Comparison of ENCODE assay signal across 7 mouse cellular contexts in genomic region chr10:88826947-88827306, GRCm38 (mm10). TPM values are rescaled to one million over a fixed set of nuclear protein-coding genes. Genes with fewer than 3 reads are reported as not detected.
DNase-seq lines count a peak whose midpoint lies in the region; ATAC-seq and TF ChIP-seq lines count a peak whose summit lies in the region.
"Not testable (repeated sequence)": the region's sequence is repeated elsewhere in the genome, so short reads cannot be mapped to it uniquely, and the experiment has no call there.

No protein-coding gene starts in this region.

- DNase-seq in limb, embryonic 14.5 days (ENCODE audit: low spot score); lung, postnatal 0 days (ENCODE audit: low spot score): not testable (repeated sequence)

- peak; percentile 37; the same call in 1 of the 2 replicates for ATAC-seq in forebrain, embryonic 12.5 days (ENCODE audit: low FRiP score)
- not testable (repeated sequence) for ATAC-seq in heart, embryonic 15.5 days (replicated peaks; ENCODE audit: insufficient number of reproducible peaks, insufficient read depth, low FRiP score, low read depth)
- ATAC-seq in intestine, embryonic 16.5 days: peak; percentile 61
- ATAC-seq in limb, embryonic 14.5 days (ENCODE audit: low FRiP score, low read depth): peak; percentile 59
- peak; percentile 43 for ATAC-seq in lung, postnatal 0 days
- ATAC-seq in neural tube, embryonic 12.5 days (ENCODE audit: low FRiP score, low read depth): peak; percentile 71

- H3K4me3 ChIP-seq in bone marrow macrophage, adult 2 months (ENCODE audit: insufficient read depth, low read length): peak overlapping the region; percentile 91
- peak overlapping the region; percentile 87 for H3K4me3 ChIP-seq in forebrain, embryonic 12.5 days (replicated peaks)
- H3K4me3 ChIP-seq in heart, embryonic 15.5 days: peak overlapping the region; percentile 97
- peak overlapping the region; percentile 95 for H3K4me3 ChIP-seq in intestine, embryonic 16.5 days (ENCODE audit: low read length)
- H3K4me3 ChIP-seq in limb, embryonic 14.5 days (replicated peaks; ENCODE audit: low read length): peak overlapping the region; percentile 85
- peak overlapping the region; percentile 79 for H3K4me3 ChIP-seq in lung, postnatal 0 days (ENCODE audit: low read depth, low read length)
- H3K4me3 ChIP-seq in neural tube, embryonic 12.5 days: peak overlapping the region; percentile 84

- H3K36me3 ChIP-seq in forebrain, embryonic 12.5 days (replicated peaks): peaks cover 22% of the 10 kb centered on the region; the same call in 1 of the 2 replicates
- H3K36me3 ChIP-seq in heart, embryonic 15.5 days; intestine, embryonic 16.5 days (ENCODE audit: control insufficient read depth, insufficient read depth, low read length); lung, postnatal 0 days (ENCODE audit: insufficient read depth, low read length); neural tube, embryonic 12.5 days: not testable (repeated sequence)
- H3K36me3 ChIP-seq in limb, embryonic 14.5 days (ENCODE audit: control insufficient read depth, insufficient read depth, low read length): peaks cover 19% of the 10 kb centered on the region

- H3K27me3 ChIP-seq in forebrain, embryonic 12.5 days; heart, embryonic 15.5 days; intestine, embryonic 16.5 days (replicated peaks; ENCODE audit: control insufficient read depth, insufficient read depth, low read length); limb, embryonic 14.5 days (ENCODE audit: control insufficient read depth, insufficient read depth, low read length); lung, postnatal 0 days (replicated peaks; ENCODE audit: insufficient read depth, low read length); neural tube, embryonic 12.5 days (replicated peaks): not testable (repeated sequence)

- not testable (repeated sequence) for TF ChIP-seq CTCF in bone marrow macrophage, adult 2 months (IDR thresholded peaks at IDR 0.05; ENCODE audit: low read depth, low read length); lung, postnatal 0 days (IDR thresholded peaks at IDR 0.05)

- peak overlapping the region; percentile 73 for H3K4me2 ChIP-seq in forebrain, embryonic 12.5 days
- H3K4me2 ChIP-seq in heart, embryonic 15.5 days: peak overlapping the region; percentile 85
- peak overlapping the region; percentile 52 for H3K4me2 ChIP-seq in intestine, embryonic 16.5 days (ENCODE audit: low read depth, low read length)
- H3K4me2 ChIP-seq in limb, embryonic 14.5 days (replicated peaks; ENCODE audit: low read depth, low read length, severe bottlenecking): peak overlapping the region; percentile 80
- H3K4me2 ChIP-seq in lung, postnatal 0 days (replicated peaks; ENCODE audit: low read depth, low read length): peak overlapping the region; percentile 83
- peak overlapping the region; percentile 77 for H3K4me2 ChIP-seq in neural tube, embryonic 12.5 days (replicated peaks)

- H3K27ac ChIP-seq in bone marrow macrophage, adult 2 months (ENCODE audit: insufficient read depth, low read depth, low read length): peak overlapping the region; percentile 47
- not testable (repeated sequence) for H3K27ac ChIP-seq in forebrain, embryonic 12.5 days; heart, embryonic 15.5 days; intestine, embryonic 16.5 days (ENCODE audit: low read length); limb, embryonic 14.5 days (replicated peaks; ENCODE audit: low read depth, low read length); lung, postnatal 0 days (ENCODE audit: low read length); neural tube, embryonic 12.5 days

- not testable (repeated sequence) for H3K9me3 ChIP-seq in forebrain, embryonic 12.5 days; heart, embryonic 15.5 days (replicated peaks); intestine, embryonic 16.5 days (ENCODE audit: control insufficient read depth, low read length); limb, embryonic 14.5 days (ENCODE audit: control insufficient read depth, low read length); lung, postnatal 0 days (ENCODE audit: low read length); neural tube, embryonic 12.5 days

- under 1% methylated on average over 6 of the region's 6 CpGs for WGBS in forebrain, embryonic 12.5 days
- WGBS in heart, embryonic 15.5 days: 3% methylated on average over 6 of the region's 6 CpGs
- WGBS in intestine, embryonic 16.5 days: 6% methylated on average over 6 of the region's 6 CpGs
- 2% methylated on average over 6 of the region's 6 CpGs for WGBS in limb, embryonic 14.5 days
- 4% methylated on average over 6 of the region's 6 CpGs for WGBS in lung, postnatal 0 days
- 1% methylated on average over 6 of the region's 6 CpGs for WGBS in neural tube, embryonic 12.5 days

- not testable (repeated sequence) for TF ChIP-seq POLR2A in bone marrow macrophage, adult 2 months (IDR thresholded peaks at IDR 0.05; ENCODE audit: borderline replicate concordance, low read depth, low read length); limb, embryonic 14.5 days (IDR thresholded peaks at IDR 0.05; ENCODE audit: borderline replicate concordance, extremely low read depth, insufficient read depth, insufficient read length)

- H3K4me1 ChIP-seq in bone marrow macrophage, adult 2 months (ENCODE audit: control insufficient read depth, insufficient read depth, low read length); forebrain, embryonic 12.5 days; heart, embryonic 15.5 days (replicated peaks); intestine, embryonic 16.5 days (ENCODE audit: control insufficient read depth, insufficient read depth, low read length); limb, embryonic 14.5 days (ENCODE audit: control insufficient read depth, insufficient read depth, low read length); lung, postnatal 0 days (ENCODE audit: insufficient read depth, low read depth, low read length); neural tube, embryonic 12.5 days: not testable (repeated sequence)

- TF ChIP-seq EP300 in lung, postnatal 0 days (IDR thresholded peaks at IDR 0.05): not testable (repeated sequence)

- peak overlapping the region; percentile 48 for H3K9ac ChIP-seq in forebrain, embryonic 12.5 days
- H3K9ac ChIP-seq in heart, embryonic 15.5 days: peak overlapping the region; percentile 69
- peak overlapping the region; percentile 77; the same call in 1 of the 2 replicates for H3K9ac ChIP-seq in intestine, embryonic 16.5 days (ENCODE audit: low read depth, low read length)
- peak overlapping the region; percentile 70 for H3K9ac ChIP-seq in limb, embryonic 14.5 days (ENCODE audit: low read depth, low read length, severe bottlenecking)
- H3K9ac ChIP-seq in lung, postnatal 0 days (replicated peaks; ENCODE audit: low read depth): peak overlapping the region; percentile 43
- peak overlapping the region; percentile 61 for H3K9ac ChIP-seq in neural tube, embryonic 12.5 days

RNA-seq across cellular contexts. Expression of gene Utp20, which starts 0.3 kb away (rescaled TPM):
- polyA plus RNA-seq in bone marrow macrophage, adult 2 months (2012; ENCODE audit: insufficient read depth, insufficient read length, missing spikeins): 6.3 and 7.1 TPM in 2 replicates
- 22.1 and 24.5 TPM in 2 replicates for polyA plus RNA-seq in forebrain, embryonic 12.5 days (2016; fragmentation: Nextera tagmentation; extraction: Ambion mirVana)
- 7.1 and 9.5 TPM in 2 replicates for polyA plus RNA-seq in heart, embryonic 15.5 days (2015; fragmentation: Nextera tagmentation; extraction: Ambion mirVana)
- 10.5 and 11.5 TPM in 2 replicates for polyA plus RNA-seq in intestine, embryonic 16.5 days (2015; fragmentation: Nextera tagmentation; extraction: Ambion mirVana)
- polyA plus RNA-seq in limb, embryonic 14.5 days (2012; rRNA removed): 13.0 and 19.3 TPM in 2 replicates
- polyA plus RNA-seq in limb, embryonic 14.5 days (2014; fragmentation: Nextera tagmentation; extraction: Ambion mirVana): 21.1 and 26.3 TPM in 2 replicates
- polyA plus RNA-seq in lung, postnatal 0 days (2015; fragmentation: Nextera tagmentation; extraction: Ambion mirVana): 6.5 TPM in 2 replicates
- polyA plus RNA-seq in neural tube, embryonic 12.5 days (2016; fragmentation: Nextera tagmentation; extraction: Ambion mirVana): 14.5 and 15.7 TPM in 2 replicates

RNA-seq across cellular contexts. Expression of gene Slc5a8, which starts 58.9 kb away (rescaled TPM):
- polyA plus RNA-seq in bone marrow macrophage, adult 2 months (2012; ENCODE audit: insufficient read depth, insufficient read length, missing spikeins): not detected in 2 replicates
- not detected in 2 replicates for polyA plus RNA-seq in forebrain, embryonic 12.5 days (2016; fragmentation: Nextera tagmentation; extraction: Ambion mirVana)
- polyA plus RNA-seq in heart, embryonic 15.5 days (2015; fragmentation: Nextera tagmentation; extraction: Ambion mirVana): 0.03 and 0.08 TPM in 2 replicates
- polyA plus RNA-seq in intestine, embryonic 16.5 days (2015; fragmentation: Nextera tagmentation; extraction: Ambion mirVana): 2.2 and 2.5 TPM in 2 replicates
- 0.03 TPM in 2 replicates for polyA plus RNA-seq in limb, embryonic 14.5 days (2012; rRNA removed)
- polyA plus RNA-seq in limb, embryonic 14.5 days (2014; fragmentation: Nextera tagmentation; extraction: Ambion mirVana): 0.11 and 0.15 TPM in 2 replicates
- polyA plus RNA-seq in lung, postnatal 0 days (2015; fragmentation: Nextera tagmentation; extraction: Ambion mirVana): 0.13 and 0.14 TPM in 2 replicates
- 0.04 TPM in 1 of 2 replicates, not detected in the other for polyA plus RNA-seq in neural tube, embryonic 12.5 days (2016; fragmentation: Nextera tagmentation; extraction: Ambion mirVana)
